Mouse (Mus musculus) left cerebral cortex, adult 18-20 months (tissue): ENCODE results near the gene Dock10. TPM values are rescaled to one million over a fixed set of nuclear protein-coding genes. Genes with fewer than 3 reads are reported as not detected.

ENCODE experiments used
- DNase-seq, 2 experiments: peaks; one replicate each; pipeline ENCODE4 v3.0.0; 2021 to 2022; ENCODE audit warnings: low spot score in 2 of 2, mixed read lengths in 1 of 2
- total RNA-seq, 2 experiments: library from RNA; stranded (reverse); gene quantifications; 2 replicates each; pipeline ENCODE4 v1.2.3; 2021

Dock10 gene
- total RNA-seq, 2 experiments from 2014 or later, result 20.8 to 28.3 TPM

DNA sequence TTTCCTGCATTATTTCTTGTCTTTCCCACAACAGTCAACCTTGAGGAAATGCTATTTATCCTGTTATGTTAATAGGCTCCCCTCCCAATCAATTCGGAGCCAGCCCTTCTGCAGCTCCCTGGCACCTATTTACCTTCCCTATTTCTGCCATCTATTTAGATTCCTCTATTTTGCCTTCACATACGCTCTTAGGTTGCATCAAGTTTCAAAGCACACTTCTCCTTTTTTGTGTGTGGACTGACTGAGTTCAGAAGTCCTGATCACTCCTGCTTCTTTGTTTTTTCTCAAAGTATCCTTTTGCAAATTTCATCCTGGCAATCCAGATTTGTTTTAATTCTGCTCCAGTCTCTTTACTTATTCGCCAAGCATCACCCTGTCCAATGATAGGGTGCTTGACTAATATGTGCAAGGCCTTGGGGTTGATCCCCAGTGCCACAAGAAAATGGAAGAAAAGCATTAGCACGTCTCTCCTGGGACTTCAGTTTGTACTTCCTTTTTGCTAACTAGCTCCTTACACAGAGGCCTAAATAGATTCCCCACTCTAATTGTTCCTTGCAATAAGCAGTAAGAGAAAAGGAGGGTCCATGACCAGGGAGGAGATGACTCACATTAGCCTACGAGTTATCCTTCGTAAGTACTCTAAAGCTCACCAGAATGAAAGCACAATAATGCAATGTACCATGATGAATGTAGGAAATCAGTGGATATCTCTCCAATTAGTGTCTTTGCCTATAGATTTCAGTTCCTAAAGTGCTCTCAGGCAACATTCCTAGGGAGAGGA lies 98.7 kb downstream of the Dock10 start:
- DNase-seq, result no peak

DNA sequence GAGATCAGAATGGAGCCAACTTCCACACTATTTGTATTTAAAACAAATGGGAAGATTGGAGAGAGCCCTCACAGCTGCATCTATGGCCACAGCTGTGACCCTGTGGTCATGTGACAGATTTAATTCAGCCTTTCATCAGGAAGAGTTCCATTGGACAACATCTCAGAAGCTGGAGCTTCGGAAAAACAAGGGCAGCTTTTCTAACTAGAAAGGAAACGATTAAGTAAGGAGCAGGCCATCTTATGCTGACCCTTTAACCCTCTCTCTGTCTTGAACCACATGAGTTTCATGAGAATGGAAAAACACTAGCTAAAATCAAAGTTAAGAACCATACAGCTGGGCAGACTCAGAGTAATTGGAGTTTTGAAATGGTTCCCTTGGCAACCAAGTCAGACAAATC lies 101.9 kb downstream of the Dock10 start:
- DNase-seq, result no peak

DNA sequence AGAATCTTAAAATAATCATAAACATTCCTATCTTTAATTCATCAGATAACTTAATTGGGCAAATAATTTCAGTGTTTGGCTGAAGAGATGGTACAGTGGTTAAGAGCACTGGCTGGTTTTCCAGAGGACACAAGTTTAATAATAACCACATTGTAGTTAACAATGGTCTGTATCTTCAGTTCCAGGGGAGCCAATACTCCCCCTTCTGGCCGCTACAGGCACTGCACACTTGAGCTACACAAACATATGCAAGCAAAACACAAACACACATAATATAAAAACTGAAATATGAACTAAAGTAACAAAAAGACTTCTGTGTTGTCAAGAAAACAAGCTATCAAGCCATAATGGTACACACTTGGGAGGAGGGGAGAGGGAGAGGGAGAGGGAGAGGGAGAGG lies 102.5 kb downstream of the Dock10 start:
- no peak for DNase-seq

GRCm38 (mm10) chr1:80655195-80655594 lies 103.1 kb downstream of the Dock10 start:
- DNase-seq, result no peak

DNA sequence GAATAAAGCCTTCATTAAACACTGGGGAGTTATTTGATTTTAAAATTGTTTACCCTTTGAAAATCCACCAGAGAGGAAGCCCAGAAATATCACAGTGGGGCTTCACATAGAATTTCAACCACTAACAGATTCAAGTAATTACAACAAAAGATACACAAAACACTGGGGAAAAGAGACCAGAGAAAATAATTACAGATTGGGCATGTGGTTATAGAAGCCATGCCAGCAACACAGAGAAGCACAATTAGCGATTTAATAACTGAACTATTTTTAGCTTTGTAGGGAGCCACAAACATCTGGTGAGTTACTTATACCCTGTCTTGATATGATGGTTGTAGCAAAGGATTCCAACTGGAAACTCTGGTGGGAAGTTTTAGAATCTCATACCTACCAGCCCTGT lies 104.2 kb downstream of the Dock10 start:
- DNase-seq, result no peak

DNA sequence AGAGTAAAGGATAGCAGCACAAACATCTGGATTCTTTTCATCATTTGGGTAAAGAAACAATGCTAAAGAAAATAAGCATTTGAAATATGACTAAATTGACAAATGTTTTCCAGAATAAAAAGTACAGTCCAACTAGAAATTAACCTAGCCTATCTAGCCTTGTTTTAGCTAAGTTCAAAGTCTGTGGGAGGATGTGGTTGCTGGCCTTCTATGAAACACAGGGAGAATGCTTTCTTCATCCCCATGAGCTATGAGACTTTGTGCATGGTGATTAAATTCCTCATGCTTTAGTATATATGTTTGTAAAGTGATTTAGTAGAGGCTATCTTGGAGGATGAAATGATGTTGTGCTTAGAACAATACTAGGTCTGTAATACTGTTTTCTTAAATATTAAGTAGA lies 105.5 kb downstream of the Dock10 start:
- no peak for DNase-seq

DNA sequence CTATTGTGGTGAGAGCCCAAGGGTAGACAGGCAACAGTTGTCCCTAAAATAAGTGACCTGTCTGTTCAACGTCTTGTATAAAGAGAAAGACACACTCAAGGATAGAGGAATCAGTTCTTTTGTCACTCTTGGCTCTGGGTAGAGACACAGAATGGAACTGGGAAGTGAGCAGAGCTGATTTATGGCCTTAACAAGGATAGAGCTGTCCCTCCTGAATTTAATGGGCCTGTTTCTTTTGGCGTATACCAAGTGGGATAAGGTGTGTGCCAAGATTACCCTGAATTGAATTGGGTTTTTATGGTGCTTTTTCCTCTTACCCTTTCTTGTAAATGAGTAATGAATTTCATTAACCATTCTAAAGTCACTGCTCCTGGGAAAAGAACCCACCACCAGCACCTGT lies 106.2 kb downstream of the Dock10 start:
- DNase-seq, result no peak

- DNase-seq, result no peak
These were observed 111.7 kb downstream of the Dock10 start for GRCm38 (mm10) chr1:80646602-80647001.

GRCm38 (mm10) chr1:80643866-80644451 lies 114.4 kb downstream of the Dock10 start:
- no peak for DNase-seq

DNA sequence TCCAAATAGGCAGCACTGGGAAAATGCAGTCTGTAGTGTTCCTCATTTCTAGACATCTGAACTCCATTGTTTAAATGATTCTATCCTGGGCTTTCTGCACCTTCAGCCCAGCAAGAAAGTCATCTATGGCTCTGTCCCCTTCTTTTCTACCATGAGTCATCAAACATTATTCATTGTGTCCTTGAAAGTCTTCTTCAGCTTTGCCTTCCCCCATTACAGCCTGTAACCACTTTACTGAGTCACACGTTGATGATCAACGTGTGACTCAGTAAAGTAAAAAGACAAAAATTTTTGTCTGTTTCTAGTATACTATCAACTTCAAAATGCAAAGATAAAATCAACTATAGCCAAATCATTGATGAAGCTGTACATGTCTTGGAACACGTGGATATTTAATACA lies 116.5 kb downstream of the Dock10 start:
- DNase-seq, result no peak

DNA sequence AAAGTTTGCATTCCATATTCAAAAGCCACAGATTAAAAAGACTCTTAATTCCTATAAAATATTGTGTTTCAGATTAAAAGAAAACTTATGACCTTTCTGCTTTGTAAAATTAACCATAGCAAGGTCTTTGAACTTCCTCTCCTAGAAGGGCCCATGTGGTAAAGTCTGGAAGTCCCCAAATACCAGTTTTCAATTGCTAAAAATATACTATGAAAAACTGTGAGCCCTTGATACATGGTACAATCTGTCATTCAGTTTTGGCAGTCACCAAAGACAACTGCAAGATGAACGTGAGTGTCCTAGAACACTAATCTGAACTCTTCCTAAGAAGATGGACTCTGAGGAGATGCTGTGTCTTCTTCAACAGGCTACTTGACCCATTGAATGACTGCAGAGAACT lies 117.0 kb downstream of the Dock10 start:
- no peak for DNase-seq

DNA sequence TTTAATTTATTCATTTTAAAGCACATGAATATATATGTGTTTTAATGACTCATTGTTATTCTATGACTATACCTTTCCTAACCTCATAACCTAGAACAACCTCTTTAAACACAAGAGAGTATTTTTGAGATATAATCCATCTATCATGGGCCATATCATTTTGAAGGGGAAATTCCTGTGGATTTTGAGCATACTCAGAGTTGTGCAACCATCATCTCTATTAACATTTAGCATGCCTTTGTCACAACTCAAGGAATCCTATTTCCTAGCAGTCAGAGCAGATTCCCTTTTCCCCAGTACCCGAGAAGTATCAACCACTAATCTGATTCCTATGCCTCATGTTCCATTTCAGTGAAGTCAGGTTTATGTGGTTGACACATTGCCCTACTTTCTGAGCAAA lies 118.8 kb downstream of the Dock10 start:
- no peak for DNase-seq

- peak; percentile 19 to 25 for DNase-seq
These were observed 121.1 kb downstream of the Dock10 start for GRCm38 (mm10) chr1:80637214-80637705.

DNA sequence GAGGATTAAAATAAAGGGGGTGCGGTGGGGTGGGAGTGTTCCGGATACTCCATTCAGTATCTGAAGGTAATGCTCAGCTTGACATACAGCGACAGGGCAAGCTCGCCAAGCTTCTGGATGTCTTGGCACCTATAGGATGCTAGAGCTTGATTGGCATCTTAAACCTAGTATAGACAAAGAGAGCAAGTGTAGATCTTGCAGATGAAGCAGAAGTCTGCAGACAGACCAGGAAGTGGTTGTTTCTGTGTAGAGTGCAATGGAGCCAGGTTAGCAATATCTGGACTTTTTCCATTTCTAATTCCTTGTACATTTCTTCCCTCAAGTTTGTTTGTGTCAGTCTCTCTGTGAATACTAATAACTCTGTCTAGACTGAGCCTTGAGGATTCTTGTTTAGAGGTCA lies 122.5 kb downstream of the Dock10 start:
- DNase-seq, result no peak

- no peak for DNase-seq
These were observed 124.8 kb downstream of the Dock10 start for GRCm38 (mm10) chr1:80633536-80633935.

DNA sequence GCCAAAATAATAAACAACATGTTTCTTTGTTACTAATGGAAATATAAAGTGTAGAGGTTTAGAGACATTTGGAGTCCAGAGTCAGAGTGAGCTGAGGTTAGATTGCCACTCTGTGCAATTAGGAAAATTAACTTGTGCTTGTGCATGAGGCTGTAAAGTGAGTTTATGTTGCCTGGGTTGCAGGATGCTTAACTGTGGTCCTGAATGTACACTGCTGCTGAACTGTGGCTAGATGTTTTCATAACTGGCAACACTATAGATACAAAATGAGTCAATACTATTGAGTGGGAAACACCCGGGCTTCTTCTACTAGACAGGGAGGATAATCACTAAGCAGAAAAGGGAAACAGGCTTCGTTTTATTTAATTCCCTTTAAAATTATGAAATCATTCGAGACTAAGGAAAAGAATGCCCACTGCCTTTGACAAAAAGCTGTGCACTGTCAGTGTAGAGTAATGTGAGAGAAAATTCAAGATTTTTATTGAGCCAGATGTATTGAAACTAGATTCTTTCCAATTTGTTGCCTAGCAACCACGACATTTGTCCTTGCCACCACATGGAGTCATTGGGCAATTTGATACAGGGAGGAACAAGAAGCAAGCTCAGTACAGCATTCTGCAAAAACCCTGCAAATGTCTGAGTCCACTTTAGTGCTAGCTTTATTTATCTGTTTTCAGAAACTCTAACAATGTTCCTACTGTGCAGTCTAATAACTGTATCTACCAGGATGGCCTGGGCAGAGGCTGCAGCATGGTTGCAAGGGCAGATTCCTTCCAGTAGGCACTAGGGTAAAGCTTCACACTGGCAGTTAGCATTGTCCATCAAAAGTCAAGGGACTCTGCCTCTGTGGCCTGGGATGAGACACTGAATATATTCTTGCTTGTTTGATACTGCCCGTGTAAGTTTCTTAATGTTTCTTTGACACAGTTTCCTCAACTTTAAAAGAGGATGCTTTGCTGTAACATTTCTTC lies 127.9 kb downstream of the Dock10 start:
- DNase-seq, result no peak

DNA sequence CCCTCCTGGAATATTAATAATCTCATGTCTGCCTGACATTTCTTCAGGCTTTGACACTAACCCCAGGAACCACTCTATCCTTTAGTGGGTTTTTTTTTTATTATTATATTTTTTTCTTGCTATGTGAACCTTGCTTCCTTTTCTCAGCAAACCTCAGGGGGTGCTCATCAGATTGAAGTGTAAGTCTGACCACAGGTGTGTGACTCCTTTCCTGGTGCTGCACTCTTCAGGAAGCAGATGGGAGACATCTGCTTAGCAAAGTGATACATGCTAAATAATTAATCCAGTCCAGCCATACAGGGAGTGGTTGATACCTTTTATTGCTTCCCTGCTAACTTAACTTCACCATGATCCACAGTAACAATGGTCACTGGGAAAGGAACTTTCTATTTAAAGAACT lies 130.3 kb downstream of the Dock10 start:
- no peak for DNase-seq

DNA sequence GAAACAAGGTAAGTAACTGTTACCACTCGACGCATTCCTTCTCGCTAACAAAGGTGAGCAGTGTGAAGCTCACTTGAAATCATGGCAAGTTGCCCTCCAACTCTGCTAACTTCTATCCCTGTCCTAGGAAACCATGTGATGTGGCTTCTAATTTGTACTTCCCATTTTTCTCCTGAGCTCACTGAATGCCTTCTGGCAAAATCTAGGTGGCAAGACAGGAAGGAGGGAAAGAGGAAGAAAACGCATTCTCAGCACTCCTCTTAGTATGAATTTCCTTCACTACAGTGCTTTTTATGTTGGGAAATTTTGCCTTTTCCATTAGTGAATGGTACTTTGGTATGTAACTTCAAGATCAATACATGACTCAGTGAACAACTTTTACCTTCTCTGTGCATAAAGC lies 131.5 kb downstream of the Dock10 start:
- DNase-seq, result no peak

DNA sequence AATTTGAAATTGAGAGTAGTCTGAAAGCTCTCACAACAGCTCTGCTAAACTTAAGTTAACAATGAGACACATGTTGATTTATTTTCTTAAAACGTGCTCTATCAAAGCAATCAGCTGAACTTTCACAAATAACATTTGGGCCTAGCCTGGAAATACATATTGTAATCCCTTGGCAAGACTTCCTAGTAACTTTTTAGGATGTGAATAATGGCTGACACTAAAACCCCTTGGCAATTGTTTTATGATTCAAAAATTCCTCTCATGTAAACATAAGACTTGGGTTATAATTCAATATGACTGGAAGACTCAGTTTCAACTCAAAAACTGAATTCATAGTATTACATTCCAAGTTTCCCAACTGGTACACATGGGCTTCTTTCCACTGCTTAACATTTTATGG lies 133.0 kb downstream of the Dock10 start:
- DNase-seq, result no peak

GRCm38 (mm10) chr1:80624552-80624951 lies 133.8 kb downstream of the Dock10 start:
- no peak for DNase-seq

GRCm38 (mm10) chr1:80622646-80623045 lies 135.7 kb downstream of the Dock10 start:
- DNase-seq, result no peak

GRCm38 (mm10) chr1:80619100-80619499 lies 139.2 kb downstream of the Dock10 start:
- DNase-seq, result no peak
